Mouse (Mus musculus) thymus, adult 2 months (tissue): Measurements from ENCODE around the gene Acta1.

ENCODE experiments used
- CTCF ChIP-seq: fragments of 200-500 bp; IDR thresholded peaks from 2 replicates; pipeline ENCODE4 v1.5.1; 2012; ENCODE audit warnings: mild to moderate bottlenecking, control low read depth, low read length, moderate library complexity, borderline replicate concordance; ENCODE audit not compliant: control insufficient read depth, poor library complexity, insufficient read depth; ENCODE audit errors: extremely low read depth
- POLR2A ChIP-seq: fragments of 200-500 bp; IDR thresholded peaks from 2 replicates; pipeline ENCODE4 v1.6.1; 2012; ENCODE audit warnings: mild to moderate bottlenecking, low read length, control low read depth, moderate library complexity; ENCODE audit not compliant: control insufficient read depth, poor library complexity, insufficient read depth; ENCODE audit errors: extremely low read depth

- TF ChIP-seq CTCF (no peak), POLR2A (no peak)
Observed at GRCm38 (mm10) chr8:123902653-123903052, 8.1 kb upstream of the Acta1 start.
